Mouse (Mus musculus): ENCODE data around the gene Pfkfb4. TPM values are rescaled to one million over a fixed set of nuclear protein-coding genes. Genes with fewer than 3 reads are reported as not detected.

Gene Pfkfb4
- 13.6 TPM for total RNA-seq (2023)

DNA sequence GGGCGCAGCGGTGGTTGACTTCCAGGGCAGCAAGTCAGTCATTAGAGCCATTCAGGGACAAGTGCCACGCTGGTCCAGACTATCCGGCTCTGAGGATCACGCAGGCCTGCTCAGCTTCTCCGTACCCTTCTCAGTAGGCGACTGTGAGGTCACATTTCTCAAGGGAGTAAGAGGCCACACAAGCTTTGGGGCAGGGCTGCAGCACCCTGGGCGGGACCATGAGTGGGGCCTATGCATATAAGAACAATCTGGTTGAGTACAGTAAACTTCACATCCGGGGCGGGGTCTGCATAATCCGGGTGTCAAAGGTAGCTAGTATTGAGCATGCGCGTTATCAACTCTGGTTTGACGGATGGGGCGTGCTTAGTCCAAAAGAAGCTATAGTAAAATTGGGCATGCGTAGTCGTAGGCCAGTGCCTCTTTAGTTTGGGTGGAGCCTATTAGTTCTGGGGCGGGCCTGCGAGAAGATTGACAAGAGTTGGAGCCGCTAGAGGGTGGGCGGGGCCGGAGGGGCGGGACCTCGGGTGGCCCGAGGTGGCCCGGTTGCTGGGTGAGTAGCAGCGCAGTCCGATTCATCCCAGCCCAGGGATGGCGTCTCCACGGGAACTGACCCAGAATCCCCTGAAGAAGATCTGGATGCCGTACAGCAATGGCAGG, at the start of gene Pfkfb4:
Gene Pfkfb4 (plus strand): TSS at position 351 of the 657 bp plus-strand sequence.

GRCm38 (mm10) chr9:108953081-108953636, 38.4 kb upstream of the Pfkfb4 start, which contains the start of gene Col7a1:
Col7a1 (plus strand) TSS chr9:108953586.

GRCm38 (mm10) chr9:108985710-108986109, 5.9 kb upstream of the Pfkfb4 start, which contains the start of gene Ucn2:
Ucn2 (plus strand) TSS chr9:108986010.

DNA sequence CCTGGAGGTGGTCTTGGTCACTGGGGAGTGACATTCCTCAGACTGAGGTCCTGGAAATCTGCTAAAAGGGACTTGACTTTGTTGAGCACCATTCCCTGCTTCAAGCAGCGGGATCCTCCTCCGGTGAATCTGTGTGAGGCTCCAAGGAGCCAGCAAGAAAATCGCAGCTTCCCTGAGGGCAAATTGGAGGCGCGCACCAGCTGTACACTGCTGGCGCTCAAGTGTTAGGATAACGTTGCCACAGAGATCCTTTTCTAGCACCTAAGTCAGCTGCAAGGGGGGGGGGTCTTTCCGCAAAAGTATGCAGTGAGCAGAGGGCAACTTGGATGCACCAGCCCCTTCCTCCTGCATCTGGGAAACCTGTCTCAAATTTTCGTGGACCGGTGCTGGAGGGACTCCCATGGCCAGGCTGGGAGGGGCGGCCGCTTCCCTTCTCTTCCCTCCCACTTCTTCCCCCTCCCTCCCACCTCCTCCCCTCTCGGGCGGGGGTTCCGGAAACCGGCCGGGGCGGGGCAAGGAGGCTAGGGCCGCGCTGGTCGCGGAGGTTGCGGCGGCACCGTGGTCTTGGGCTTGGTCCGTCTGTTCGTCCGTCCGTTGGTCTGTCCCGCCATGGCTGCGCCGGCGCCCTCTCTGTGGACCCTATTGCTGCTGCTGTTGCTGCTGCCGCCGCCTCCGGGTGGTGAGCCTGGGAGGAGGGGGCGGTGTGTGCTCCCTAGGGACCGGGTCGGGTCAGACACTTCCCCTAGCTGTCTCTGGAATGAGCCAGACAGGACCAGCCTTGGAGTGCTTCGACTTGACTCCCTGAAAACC, 46.7 kb downstream of the Pfkfb4 start, which contains the start of gene Shisa5:
Gene Shisa5 (plus strand): TSS at position 480 of the 810 bp plus-strand sequence.

DNA sequence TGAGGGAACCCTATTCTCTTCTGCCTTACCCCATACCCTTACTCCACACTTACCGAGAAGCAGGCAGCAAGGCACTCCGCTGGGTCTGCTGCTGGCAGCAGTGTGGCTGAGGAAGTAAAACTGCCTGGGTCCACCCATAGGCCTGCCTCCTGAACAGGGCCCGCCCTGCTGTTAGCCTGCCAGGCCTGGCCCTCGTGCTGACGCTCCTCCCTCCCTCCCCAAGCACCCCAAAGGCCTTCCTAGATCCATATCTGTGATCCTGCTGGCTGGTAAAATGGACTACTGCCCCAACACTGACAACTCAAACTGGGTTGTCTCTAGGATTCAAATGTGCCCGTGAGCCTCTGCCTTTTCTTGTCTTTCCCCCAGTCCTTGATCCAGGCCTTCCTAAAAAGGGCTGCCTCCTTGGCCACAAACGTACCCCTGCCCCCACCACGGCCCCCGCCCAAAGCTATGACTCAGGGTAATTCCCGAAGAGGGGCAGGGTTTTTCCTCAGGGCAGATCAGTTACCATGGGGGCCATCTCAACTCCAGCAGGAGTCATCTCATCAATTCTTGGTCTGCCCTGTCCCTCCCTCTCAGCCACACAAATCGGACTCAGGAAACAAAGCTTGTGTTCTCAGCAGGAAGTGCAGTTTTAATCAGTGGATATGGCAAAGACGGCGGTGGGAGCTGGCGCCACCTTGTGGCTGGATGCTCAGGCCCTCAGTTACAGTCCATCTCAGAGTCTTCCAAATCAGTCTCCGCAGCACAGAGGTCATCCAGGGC, 67.7 kb downstream of the Pfkfb4 start, which contains the start of gene Trex1:
Gene Trex1 (minus strand): TSS at position 599 of the 768 bp plus-strand sequence.

DNA sequence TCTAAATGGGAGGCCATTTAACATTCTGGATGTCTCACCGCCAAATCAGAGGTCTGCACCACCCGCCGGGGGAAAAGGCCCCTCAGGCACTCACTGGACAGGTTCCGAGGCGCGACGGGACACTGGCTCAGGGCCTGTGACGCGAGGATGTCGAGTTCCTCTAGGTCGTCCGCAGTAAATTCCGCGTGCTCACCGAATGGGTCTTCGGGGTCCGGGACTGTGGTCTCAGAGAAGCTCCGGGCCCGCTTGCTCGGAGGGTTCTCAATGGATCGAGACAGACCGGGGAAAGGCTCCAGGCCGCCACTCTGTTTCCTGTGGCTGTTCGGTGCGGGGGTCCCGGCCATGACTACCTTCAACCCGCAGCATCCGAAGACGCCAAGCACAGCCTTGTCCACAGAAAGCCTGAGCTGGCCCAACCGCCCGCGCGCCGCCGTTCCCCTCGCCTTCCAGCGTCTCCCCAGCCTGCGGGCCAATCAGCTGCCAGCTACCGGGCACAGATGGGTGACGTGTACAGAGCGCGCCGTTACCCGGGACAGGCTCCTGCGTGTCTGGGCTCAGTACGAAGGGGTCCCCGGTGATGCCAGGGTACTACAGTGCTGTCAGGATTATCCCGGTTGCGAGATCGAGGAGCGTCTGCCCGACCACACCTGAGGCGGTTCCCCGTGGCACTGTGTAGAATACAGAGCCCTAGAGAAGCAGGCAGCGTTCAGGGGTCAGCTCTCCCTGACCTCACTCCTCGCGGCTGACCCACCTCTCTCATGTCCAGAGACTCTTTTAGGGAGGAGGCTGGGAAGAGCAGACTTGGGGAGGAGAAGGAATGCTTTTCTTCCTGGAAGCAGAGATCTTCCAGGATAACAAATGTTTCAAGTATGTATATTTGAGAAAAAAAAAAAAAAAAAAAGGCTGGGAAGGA, 82.3 kb downstream of the Pfkfb4 start, which contains the start of gene Atrip:
Gene Atrip (minus strand): TSS at position 464 of the 913 bp plus-strand sequence.

Other genes with a start within 250 kb of the Pfkfb4 start
- gene Ip6k2, start 208.0 kb upstream of the Pfkfb4 start, total RNA-seq (2023): 82.4 TPM
- gene Nckipsd, start 183.4 kb upstream of the Pfkfb4 start, total RNA-seq (2023): 14.3 TPM
- gene Celsr3, start 165.5 kb upstream of the Pfkfb4 start, total RNA-seq (2023): 0.26 TPM
- gene Slc26a6, start 138.5 kb upstream of the Pfkfb4 start, total RNA-seq (2023): 11.7 TPM
- gene Tmem89, start 77.2 kb upstream of the Pfkfb4 start, total RNA-seq (2023): not detected
- gene Uqcrc1, start 55.1 kb upstream of the Pfkfb4 start, total RNA-seq (2023): 182 TPM
- gene Col7a1, start 38.2 kb upstream of the Pfkfb4 start, total RNA-seq (2023): 5.4 TPM
- gene Ucn2, start 5.8 kb upstream of the Pfkfb4 start, total RNA-seq (2023): not detected
- gene Shisa5, start 46.8 kb downstream of the Pfkfb4 start, total RNA-seq (2023): 2,542 TPM
- 17.6 TPM for gene Trex1, start 68.0 kb downstream of the Pfkfb4 start, total RNA-seq (2023)
- 30.3 TPM for gene Atrip, start 82.3 kb downstream of the Pfkfb4 start, total RNA-seq (2023)
- gene Ccdc51, start 90.7 kb downstream of the Pfkfb4 start, total RNA-seq (2023): 5.5 TPM
- gene Tma7, start 90.8 kb downstream of the Pfkfb4 start, total RNA-seq (2023): 299 TPM
- gene Plxnb1, start 103.6 kb downstream of the Pfkfb4 start, total RNA-seq (2023): 2.9 TPM
- not detected for gene Fbxw21, start 170.3 kb downstream of the Pfkfb4 start, total RNA-seq (2023)
- gene Fbxw13, start 204.2 kb downstream of the Pfkfb4 start, total RNA-seq (2023): not detected
- not detected for gene Fbxw20, start 243.0 kb downstream of the Pfkfb4 start, total RNA-seq (2023)